Mouse (Mus musculus): ENCODE results near the gene Rab40c. TPM values are rescaled to one million over a fixed set of nuclear protein-coding genes. Genes with fewer than 3 reads are reported as not detected.

The Rab40c gene
- polyA plus RNA-seq, 1 experiment from 2014 or later, result 20.2 TPM

DNA sequence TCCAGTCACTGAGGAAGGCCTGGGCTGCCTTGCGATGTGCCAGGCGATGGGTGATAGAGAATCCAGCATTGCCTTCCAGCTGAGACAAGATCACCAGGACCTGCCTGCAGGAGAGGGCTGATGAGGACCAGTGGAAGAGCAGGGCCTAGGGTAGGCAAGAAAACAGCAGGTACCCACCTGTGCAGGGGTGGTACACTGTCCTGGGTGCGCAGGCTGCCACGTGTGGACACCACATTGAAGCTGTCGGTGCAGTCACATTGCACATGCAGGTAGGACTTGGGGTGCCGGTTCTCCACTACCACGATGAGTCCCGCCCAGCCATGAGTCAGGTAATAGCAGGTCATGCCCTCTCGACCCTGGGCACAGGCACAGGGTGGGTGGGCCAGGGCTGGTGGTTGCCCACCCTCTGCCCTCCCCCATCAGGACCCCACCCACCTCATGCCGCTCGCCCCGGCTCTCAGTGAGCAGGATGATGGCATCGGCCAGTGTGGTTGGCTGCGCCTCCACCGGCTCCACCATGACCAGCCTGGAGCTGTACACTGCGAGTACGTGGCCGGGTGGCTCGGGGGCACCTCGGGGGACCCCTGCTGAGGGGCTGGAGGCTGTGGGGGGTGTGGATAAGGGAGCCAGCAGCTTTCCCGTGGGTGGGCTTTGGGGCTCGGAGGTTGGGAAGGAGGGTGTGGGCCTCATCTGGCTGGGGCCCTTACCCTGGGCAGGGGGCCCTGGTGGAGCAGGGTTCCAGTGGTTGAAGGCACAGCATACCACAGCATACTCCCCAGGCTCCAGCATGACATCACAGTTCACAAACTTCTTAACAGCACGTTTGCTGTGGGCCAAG is 40.3 kb upstream of the Rab40c start:
- no peak overlapping the region for H3K27ac ChIP-seq (replicated peaks)
- peaks cover 8% of the 10 kb centered on the region; the same call in 1 of the 2 replicates for H3K36me3 ChIP-seq (ENCODE audit: control insufficient read depth, insufficient read depth, low read length)
- no peak overlapping the region for H3K9ac ChIP-seq (ENCODE audit: low read length)
- H3K4me1 ChIP-seq (replicated peaks; ENCODE audit: control insufficient read depth, insufficient read depth), result no peaks in the 10 kb centered on the region
- WGBS, result 82% methylated on average over 20 of the region's 23 CpGs
- TF ChIP-seq CTCF (IDR thresholded peaks at IDR 0.05; ENCODE audit: low read depth) (no peak), EP300 (optimal IDR thresholded peaks at IDR 0.05) (no peak)
- H3K9me3 ChIP-seq (ENCODE audit: control insufficient read depth, low read length), result no peaks in the 10 kb centered on the region
- H3K4me3 ChIP-seq (ENCODE audit: low read depth, low read length), result no peak overlapping the region
- H3K27me3 ChIP-seq (ENCODE audit: control insufficient read depth, insufficient read depth, low read length), result no peaks in the 10 kb centered on the region
- DNase-seq (ENCODE audit: low spot score), result no peak
- H3K4me2 ChIP-seq (replicated peaks; ENCODE audit: low read depth), result no peak overlapping the region
- ATAC-seq (ENCODE audit: low FRiP score, low TSS enrichment), result no peak

DNA sequence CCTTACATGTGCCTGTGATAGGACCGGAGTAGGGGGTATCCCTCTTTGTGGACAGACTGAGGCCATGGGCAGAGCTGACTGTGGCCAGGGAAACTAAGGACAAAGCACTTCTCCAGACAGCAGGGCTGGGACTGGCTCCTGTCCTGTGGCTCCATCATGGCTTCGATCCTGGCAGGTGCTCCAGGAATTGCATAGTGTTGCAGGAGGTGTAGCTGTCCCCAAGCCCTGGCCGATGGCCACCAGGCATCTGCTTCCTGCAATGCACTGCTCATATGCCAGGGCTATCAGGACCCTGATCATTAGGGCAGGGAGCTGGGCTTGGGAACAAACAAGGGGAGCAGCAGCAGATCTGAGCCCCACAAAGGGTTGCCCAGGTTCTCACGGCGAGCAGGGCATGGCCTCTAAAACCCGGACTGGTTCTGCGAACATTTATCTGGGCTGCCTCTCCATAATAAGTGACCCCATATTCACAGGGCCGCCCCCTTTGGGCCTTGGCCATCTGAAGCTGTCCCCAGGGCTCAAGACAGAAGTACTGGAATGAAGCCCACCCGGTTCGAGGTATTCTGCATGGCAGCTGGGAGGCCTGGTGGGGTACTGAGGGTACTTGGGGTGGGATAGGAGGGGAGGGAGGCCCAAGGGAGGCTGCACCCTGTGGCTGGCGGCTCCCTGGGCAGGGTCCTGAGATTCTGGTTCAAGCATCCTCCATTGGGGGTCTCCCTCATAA is 39.4 kb upstream of the Rab40c start:
- 92% methylated on average over 11 of the region's 11 CpGs for WGBS
- no peak overlapping the region for H3K27ac ChIP-seq (replicated peaks)
- no peak for DNase-seq (ENCODE audit: low spot score)
- no peak for ATAC-seq (ENCODE audit: low FRiP score, low TSS enrichment)
- H3K9me3 ChIP-seq (ENCODE audit: control insufficient read depth, low read length), result no peaks in the 10 kb centered on the region
- no peaks in the 10 kb centered on the region for H3K27me3 ChIP-seq (ENCODE audit: control insufficient read depth, insufficient read depth, low read length)
- H3K4me1 ChIP-seq (replicated peaks; ENCODE audit: control insufficient read depth, insufficient read depth), result no peaks in the 10 kb centered on the region
- no peak overlapping the region for H3K9ac ChIP-seq (ENCODE audit: low read length)
- H3K4me2 ChIP-seq (replicated peaks; ENCODE audit: low read depth), result no peak overlapping the region
- H3K36me3 ChIP-seq (ENCODE audit: control insufficient read depth, insufficient read depth, low read length), result peaks cover 8% of the 10 kb centered on the region; the same call in 1 of the 2 replicates
- no peak overlapping the region for H3K4me3 ChIP-seq (ENCODE audit: low read depth, low read length)
- TF ChIP-seq EP300 (optimal IDR thresholded peaks at IDR 0.05) (no peak), CTCF (IDR thresholded peaks at IDR 0.05; ENCODE audit: low read depth) (no peak)

DNA sequence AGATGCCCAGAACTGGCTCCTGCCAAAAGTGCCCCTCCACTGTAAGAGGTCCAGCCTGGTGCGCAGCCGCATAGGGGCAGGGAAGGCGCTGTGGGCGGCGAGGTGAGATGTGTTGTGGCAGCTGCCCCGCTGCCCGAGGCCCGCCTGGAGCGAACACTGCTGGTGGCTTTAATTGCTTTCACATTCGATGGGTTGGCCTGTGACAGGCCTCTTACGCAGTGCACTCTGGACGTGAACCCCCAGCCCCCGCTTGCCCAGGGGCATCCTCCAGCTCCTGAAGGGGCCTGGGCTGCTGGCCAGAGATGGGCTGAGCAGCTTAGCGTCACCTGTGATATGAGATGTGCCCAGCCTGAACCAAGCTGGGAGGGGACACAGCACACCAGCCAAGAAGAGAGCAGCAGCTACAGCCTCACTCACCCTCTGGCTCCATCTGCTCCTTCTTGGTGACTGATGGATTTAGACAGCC is 38.1 kb upstream of the Rab40c start:
- ATAC-seq (ENCODE audit: low FRiP score, low TSS enrichment) (no peak), DNase-seq (ENCODE audit: low spot score) (no peak)
- no peak overlapping the region for H3K4me2 ChIP-seq (replicated peaks; ENCODE audit: low read depth)
- no peaks in the 10 kb centered on the region for H3K27me3 ChIP-seq (ENCODE audit: control insufficient read depth, insufficient read depth, low read length)
- H3K27ac ChIP-seq (replicated peaks), result no peak overlapping the region
- TF ChIP-seq EP300 (optimal IDR thresholded peaks at IDR 0.05), result no peak
- TF ChIP-seq CTCF (IDR thresholded peaks at IDR 0.05; ENCODE audit: low read depth), result no peak
- no peaks in the 10 kb centered on the region for H3K4me1 ChIP-seq (replicated peaks; ENCODE audit: control insufficient read depth, insufficient read depth)
- H3K9me3 ChIP-seq (ENCODE audit: control insufficient read depth, low read length), result no peaks in the 10 kb centered on the region
- H3K36me3 ChIP-seq (ENCODE audit: control insufficient read depth, insufficient read depth, low read length), result peaks cover 8% of the 10 kb centered on the region; the same call in 1 of the 2 replicates
- no peak overlapping the region for H3K9ac ChIP-seq (ENCODE audit: low read length)
- no peak overlapping the region for H3K4me3 ChIP-seq (ENCODE audit: low read depth, low read length)
- WGBS, result 90% methylated on average over 14 of the region's 14 CpGs

DNA sequence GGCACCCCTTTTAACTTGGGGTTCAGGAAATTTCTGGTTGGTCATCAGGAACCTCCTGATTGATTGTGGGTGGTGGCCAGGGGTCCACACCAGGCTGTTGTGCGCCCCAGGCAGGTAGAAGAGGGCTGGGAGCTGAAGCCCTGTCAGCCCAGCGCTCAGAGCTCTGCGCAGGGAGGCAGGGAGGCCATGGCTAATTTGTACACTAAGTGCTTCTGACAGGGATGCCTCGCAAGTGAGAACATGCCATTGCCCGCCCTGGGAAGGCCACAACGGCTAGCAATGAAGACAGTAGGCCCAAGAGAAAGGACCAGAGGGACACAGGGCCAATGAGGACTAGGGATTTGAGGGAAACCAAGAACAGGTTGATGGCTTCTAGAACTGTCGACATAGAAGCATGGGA is 37.1 kb upstream of the Rab40c start:
- ATAC-seq (ENCODE audit: low FRiP score, low TSS enrichment) (no peak), DNase-seq (ENCODE audit: low spot score) (no peak)
- H3K9ac ChIP-seq (ENCODE audit: low read length), result no peak overlapping the region
- no peak overlapping the region for H3K4me2 ChIP-seq (replicated peaks; ENCODE audit: low read depth)
- H3K36me3 ChIP-seq (ENCODE audit: control insufficient read depth, insufficient read depth, low read length), result peaks cover 4% of the 10 kb centered on the region; the same call in 1 of the 2 replicates
- H3K4me1 ChIP-seq (replicated peaks; ENCODE audit: control insufficient read depth, insufficient read depth), result no peaks in the 10 kb centered on the region
- H3K27ac ChIP-seq (replicated peaks), result no peak overlapping the region
- WGBS, result 79% methylated on average over 7 of the region's 7 CpGs
- no peak overlapping the region for H3K4me3 ChIP-seq (ENCODE audit: low read depth, low read length)
- TF ChIP-seq EP300 (optimal IDR thresholded peaks at IDR 0.05) (no peak), CTCF (IDR thresholded peaks at IDR 0.05; ENCODE audit: low read depth) (no peak)
- no peaks in the 10 kb centered on the region for H3K9me3 ChIP-seq (ENCODE audit: control insufficient read depth, low read length)
- 0 out of 2 replicates have a peak, but pooled peaks cover 4% of the 10 kb centered on the region for H3K27me3 ChIP-seq (ENCODE audit: control insufficient read depth, insufficient read depth, low read length)

DNA sequence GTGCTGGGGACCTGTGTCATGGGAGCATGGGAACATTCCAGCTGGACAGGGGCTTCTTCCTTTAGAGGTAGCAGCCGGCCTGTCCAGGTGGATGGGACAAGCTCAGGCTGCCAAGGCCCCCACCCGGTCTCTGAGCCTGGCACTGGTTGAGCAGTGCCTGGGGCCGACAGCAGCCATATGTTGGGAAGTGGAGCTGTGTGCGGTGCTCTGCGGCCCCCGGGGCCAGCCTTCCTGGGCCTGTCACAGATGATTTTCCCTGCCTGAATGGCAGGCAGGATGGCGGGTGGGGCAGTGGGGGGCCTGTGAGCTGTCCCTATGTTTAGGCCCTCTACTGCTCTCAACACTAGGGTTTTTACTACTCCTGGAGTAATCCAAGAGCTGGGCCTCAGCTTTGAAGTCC is 36.7 kb upstream of the Rab40c start:
- Histone ChIP-seq H3K27ac (replicated peaks) (no peak overlapping the region), H3K4me1 (replicated peaks; ENCODE audit: control insufficient read depth, insufficient read depth) (no peaks in the 10 kb centered on the region), H3K9me3 (ENCODE audit: control insufficient read depth, low read length) (no peaks in the 10 kb centered on the region), H3K27me3 (ENCODE audit: control insufficient read depth, insufficient read depth, low read length) (0 out of 2 replicates have a peak, but pooled peaks cover 4% of the 10 kb centered on the region), H3K9ac (ENCODE audit: low read length) (no peak overlapping the region), H3K36me3 (ENCODE audit: control insufficient read depth, insufficient read depth, low read length) (peaks cover 4% of the 10 kb centered on the region; the same call in 1 of the 2 replicates), H3K4me2 (replicated peaks; ENCODE audit: low read depth) (no peak overlapping the region), H3K4me3 (ENCODE audit: low read depth, low read length) (no peak overlapping the region)
- ATAC-seq (ENCODE audit: low FRiP score, low TSS enrichment) (no peak), DNase-seq (ENCODE audit: low spot score) (no peak)
- TF ChIP-seq CTCF (IDR thresholded peaks at IDR 0.05; ENCODE audit: low read depth), result no peak
- no peak for TF ChIP-seq EP300 (optimal IDR thresholded peaks at IDR 0.05)
- 75% methylated on average over 7 of the region's 7 CpGs for WGBS

Measured in stomach, postnatal 0 days (tissue).